Comparison of ENCODE assay signal across 8 mouse cellular contexts in genomic region chrX:100738918-100739317, GRCm38 (mm10). TPM values are rescaled to one million over a fixed set of nuclear protein-coding genes. Genes with fewer than 3 reads are reported as not detected.
A peak's percentile ranks its signal among the peaks of the same experiment; 100 is the strongest.
DNase-seq lines count a peak whose midpoint lies in the region; ATAC-seq lines count a peak whose summit lies in the region.

No protein-coding gene starts in this region.

- intact Hi-C loops in left cerebral cortex, postnatal 10 days (cut with DNase I), result loop anchor here (10.0 kb wide), 1 partner anchor 114 kb away; the partner anchor contains the start of genes Kif4 and Pdzd11

- ATAC-seq in megakaryocyte, adult 5-6 weeks (ENCODE audit: poor library complexity, severe bottlenecking), result peak; percentile 80

- peak; percentile 63 to 66 for DNase-seq in left cerebral cortex, adult 18-20 months (ENCODE audit: low spot score in 2 of 2)
- no peak for DNase-seq in left cerebral cortex, adult 11 months (ENCODE audit: low spot score)
- peak; percentile 75 for DNase-seq in embryo, embryonic 10.5 days (ENCODE audit: low spot score)
- peak; percentile 28 for DNase-seq in gastrocnemius, postnatal 25 days
- DNase-seq in induced T-regulatory cell, adult 2 months (ENCODE audit: low read depth), result peak; percentile 12
- DNase-seq in left cerebral cortex, postnatal 10 days (ENCODE audit: extremely low spot score in 1 of 2, low spot score in 2 of 2), result peak; percentile 56 to 69
- DNase-seq in right cerebral cortex, postnatal 10 days (ENCODE audit: low spot score in 2 of 2), result peak; percentile 70 to 81

RNA-seq across cellular contexts. Expression of gene Gdpd2, which starts 9.2 kb away (rescaled TPM):
- total RNA-seq in left cerebral cortex, adult 18-20 months (2021), result 1 to 10 TPM; 6.9 to 7.2 TPM
- total RNA-seq in gastrocnemius, postnatal 25 days (2021), result not detected
- 10 to 100 TPM; 12.4 to 13.3 TPM for total RNA-seq in left cerebral cortex, postnatal 10 days (2021)
- total RNA-seq in megakaryocyte, adult 5-6 weeks (2015), result 1.2 and 4.7 TPM in 2 replicates
- 0.73 and 2.7 TPM in 2 replicates for total RNA-seq in megakaryocyte, adult 5-6 weeks (2017)

RNA-seq across cellular contexts. Expression of gene Dlg3, which starts 28.6 kb away (rescaled TPM):
- total RNA-seq in left cerebral cortex, adult 18-20 months (2021), result 100 to 1,000 TPM; 136 to 140 TPM
- 1 to 10 TPM; 1.1 TPM for total RNA-seq in gastrocnemius, postnatal 25 days (2021)
- total RNA-seq in left cerebral cortex, postnatal 10 days (2021), result 100 to 1,000 TPM; 144 to 152 TPM
- total RNA-seq in megakaryocyte, adult 5-6 weeks (2015), result 1.0 and 2.5 TPM in 2 replicates
- total RNA-seq in megakaryocyte, adult 5-6 weeks (2017), result 1.4 and 2.1 TPM in 2 replicates

Comparison
In these comparisons a context has a peak if more than half of its experiments do, and no peak if none do; other contexts are left out.
1. RNA of gene Dlg3, which starts 28.6 kb away (total RNA-seq): 144 to 152 TPM in left cerebral cortex, postnatal 10 days and 136 to 140 TPM in left cerebral cortex, adult 18-20 months; 1.0 to 2.5 TPM in megakaryocyte, adult 5-6 weeks and 1.1 TPM in gastrocnemius, postnatal 25 days; every median in the first group is over 10 times any median in the second.